Mouse (Mus musculus): ENCODE measurements around the gene Rnf113a1.

DNA sequence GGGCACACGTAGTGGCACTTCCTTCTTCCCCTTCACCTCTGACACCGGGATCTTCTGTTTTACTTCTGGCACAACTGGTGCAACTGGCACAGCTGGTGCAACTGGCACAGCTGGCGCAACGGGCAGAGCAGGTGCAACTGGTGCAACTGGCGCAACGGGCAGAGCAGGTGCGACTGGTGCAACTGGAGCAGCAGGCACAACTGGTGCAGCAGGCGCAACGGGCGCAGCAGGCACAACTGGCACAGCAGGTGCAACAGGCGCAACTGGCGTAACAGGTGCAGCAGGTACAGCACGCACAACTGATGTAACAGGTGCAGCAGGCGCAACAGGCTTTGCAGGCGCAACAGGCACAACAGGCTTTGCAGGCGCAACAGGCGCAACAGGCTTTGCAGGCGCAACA lies 27.9 kb upstream of the Rnf113a1 start:
- TF ChIP-seq CTCF (IDR thresholded peaks at IDR 0.05; ENCODE audit: extremely low read depth, insufficient read depth, insufficient read length, insufficient replicate concordance) (no peak), POLR2A (IDR thresholded peaks at IDR 0.05; ENCODE audit: low read depth, low read length) (no peak)

Measured in spleen, adult 2 months (tissue).